Mouse (Mus musculus): ENCODE measurements at regions not wholly inside any gene's neighbourhood (a gene's known extent, or its start where the extent isn't known, plus 50 kb on each side); places are given as distances from the start of the nearest gene placed in this dataset.
"Not testable (repeated sequence)": the region's sequence is repeated elsewhere in the genome, so short reads cannot be mapped to it uniquely, and the experiment has no call there.

- Histone ChIP-seq H3K27ac (ENCODE audit: insufficient read depth, low read depth, low read length, poor library complexity, severe bottlenecking) (no peak overlapping the region), H3K4me1 (ENCODE audit: control insufficient read depth in 2 of 2, insufficient read depth in 2 of 2, low read length in 2 of 2, poor library complexity in 1 of 2) (peaks cover 4 to 12% of the 10 kb centered on the region in 2 experiments; a peak in 3 of 4 replicates), H3K9me3 (ENCODE audit: control insufficient read depth, insufficient read depth, low read depth, low read length) (no peaks in the 10 kb centered on the region), H3K4me3 (ENCODE audit: insufficient read depth in 1 of 2, low read depth in 1 of 2, low read length in 2 of 2, poor library complexity in 1 of 2, severe bottlenecking in 1 of 2) (peak overlapping the region in 1 of 2 experiments; percentile 35; a peak in 1 of 4 replicates), H3K9ac (ENCODE audit: insufficient read depth, low read depth, low read length, poor library complexity, severe bottlenecking) (no peak overlapping the region), H3K36me3 (ENCODE audit: control insufficient read depth, insufficient read depth, low read length, poor library complexity, severe bottlenecking) (no peaks in the 10 kb centered on the region)
- in situ Hi-C loops (cut with MboI; ENCODE audit: low sequenced_read_pairs in 2 of 2, unreplicated experiment in 2 of 2): no loop called here
- peak; percentile 70 for DNase-seq (ENCODE audit: low read depth, low spot score)
- no peak for TF ChIP-seq ZC3H11A (IDR thresholded peaks at IDR 0.05; ENCODE audit: borderline replicate concordance, low read depth, low read length)
- peak; percentile 34; the same call in 1 of the 2 replicates for TF ChIP-seq CHD2 (IDR thresholded peaks at IDR 0.05; ENCODE audit: low read depth, low read length)
- TF ChIP-seq MAFK (IDR thresholded peaks at IDR 0.05; ENCODE audit: insufficient read depth, low read depth, low read length): peak; percentile 81
- TF ChIP-seq HCFC1 (IDR thresholded peaks at IDR 0.05; ENCODE audit: borderline replicate concordance, insufficient read depth, low read length): no peak
- TF ChIP-seq ZNF384 (IDR thresholded peaks at IDR 0.05; ENCODE audit: low read depth, low read length): no peak
These were observed 204.1 kb upstream of the Zfp804a start for GRCm38 (mm10) chr2:81848836-81849410.

GRCm38 (mm10) chr2:81849927-81850326, 203.1 kb upstream of the Zfp804a start:
- H3K4me1 ChIP-seq (ENCODE audit: control insufficient read depth in 2 of 2, insufficient read depth in 2 of 2, low read length in 2 of 2, poor library complexity in 1 of 2): peaks cover 4 to 12% of the 10 kb centered on the region in 2 experiments; a peak in 3 of 4 replicates

GRCm38 (mm10) chr2:81885438-81885837, 167.6 kb upstream of the Zfp804a start:
- no peak overlapping the region for H3K4me3 ChIP-seq (ENCODE audit: insufficient read depth in 1 of 2, low read depth in 1 of 2, low read length in 2 of 2, poor library complexity in 1 of 2, severe bottlenecking in 1 of 2)
- no peak for DNase-seq (ENCODE audit: low read depth, low spot score)

More at GRCm38 (mm10) chr2:81849927-81850326, 203.1 kb upstream of the Zfp804a start:
- in situ Hi-C loops (cut with MboI; ENCODE audit: low sequenced_read_pairs in 2 of 2, unreplicated experiment in 2 of 2): no loop called here
- Histone ChIP-seq H3K9ac (ENCODE audit: insufficient read depth, low read depth, low read length, poor library complexity, severe bottlenecking) (no peak overlapping the region), H3K4me3 (ENCODE audit: insufficient read depth in 1 of 2, low read depth in 1 of 2, low read length in 2 of 2, poor library complexity in 1 of 2, severe bottlenecking in 1 of 2) (no peak overlapping the region), H3K36me3 (ENCODE audit: control insufficient read depth, insufficient read depth, low read length, poor library complexity, severe bottlenecking) (no peaks in the 10 kb centered on the region), H3K9me3 (ENCODE audit: control insufficient read depth, insufficient read depth, low read depth, low read length) (no peaks in the 10 kb centered on the region), H3K27ac (ENCODE audit: insufficient read depth, low read depth, low read length, poor library complexity, severe bottlenecking) (peak overlapping the region; percentile 40; the same call in 1 of the 2 replicates)
- peak; percentile 2 for DNase-seq (ENCODE audit: low read depth, low spot score)
- TF ChIP-seq ZNF384 (IDR thresholded peaks at IDR 0.05; ENCODE audit: low read depth, low read length) (peak; percentile 80; the same call in 1 of the 2 replicates), ZC3H11A (IDR thresholded peaks at IDR 0.05; ENCODE audit: borderline replicate concordance, low read depth, low read length) (no peak)

GRCm38 (mm10) chr2:81892570-81892969, 160.5 kb upstream of the Zfp804a start:
- H3K9ac ChIP-seq (ENCODE audit: insufficient read depth, low read depth, low read length, poor library complexity, severe bottlenecking); H3K4me3 ChIP-seq (ENCODE audit: insufficient read depth in 1 of 2, low read depth in 1 of 2, low read length in 2 of 2, poor library complexity in 1 of 2, severe bottlenecking in 1 of 2); H3K9me3 ChIP-seq (ENCODE audit: control insufficient read depth, insufficient read depth, low read depth, low read length); H3K27ac ChIP-seq (ENCODE audit: insufficient read depth, low read depth, low read length, poor library complexity, severe bottlenecking); H3K36me3 ChIP-seq (ENCODE audit: control insufficient read depth, insufficient read depth, low read length, poor library complexity, severe bottlenecking); H3K4me1 ChIP-seq (ENCODE audit: control insufficient read depth in 2 of 2, insufficient read depth in 2 of 2, low read length in 2 of 2, poor library complexity in 1 of 2); in situ Hi-C loops (cut with MboI; ENCODE audit: low sequenced_read_pairs in 2 of 2, unreplicated experiment in 2 of 2); DNase-seq (ENCODE audit: low read depth, low spot score): not testable (repeated sequence)

More at GRCm38 (mm10) chr2:81885438-81885837, 167.6 kb upstream of the Zfp804a start:
- Histone ChIP-seq H3K9ac (ENCODE audit: insufficient read depth, low read depth, low read length, poor library complexity, severe bottlenecking) (no peak overlapping the region), H3K4me1 (ENCODE audit: control insufficient read depth in 2 of 2, insufficient read depth in 2 of 2, low read length in 2 of 2, poor library complexity in 1 of 2) (no peaks in the 10 kb centered on the region), H3K27ac (ENCODE audit: insufficient read depth, low read depth, low read length, poor library complexity, severe bottlenecking) (no peak overlapping the region), H3K36me3 (ENCODE audit: control insufficient read depth, insufficient read depth, low read length, poor library complexity, severe bottlenecking) (no peaks in the 10 kb centered on the region), H3K9me3 (ENCODE audit: control insufficient read depth, insufficient read depth, low read depth, low read length) (no peaks in the 10 kb centered on the region)
- TF ChIP-seq ZNF384 (IDR thresholded peaks at IDR 0.05; ENCODE audit: low read depth, low read length) (no peak), HCFC1 (IDR thresholded peaks at IDR 0.05; ENCODE audit: borderline replicate concordance, insufficient read depth, low read length) (no peak), ZC3H11A (IDR thresholded peaks at IDR 0.05; ENCODE audit: borderline replicate concordance, low read depth, low read length) (no peak), CHD2 (IDR thresholded peaks at IDR 0.05; ENCODE audit: low read depth, low read length) (no peak), MAFK (IDR thresholded peaks at IDR 0.05; ENCODE audit: insufficient read depth, low read depth, low read length) (no peak)
- in situ Hi-C loops (cut with MboI; ENCODE audit: low sequenced_read_pairs in 2 of 2, unreplicated experiment in 2 of 2): no loop called here

- DNase-seq (ENCODE audit: low read depth, low spot score): no peak
- in situ Hi-C loops (cut with MboI; ENCODE audit: low sequenced_read_pairs in 2 of 2, unreplicated experiment in 2 of 2): no loop called here
- TF ChIP-seq HCFC1 (IDR thresholded peaks at IDR 0.05; ENCODE audit: borderline replicate concordance, insufficient read depth, low read length): no peak
- TF ChIP-seq ZC3H11A (IDR thresholded peaks at IDR 0.05; ENCODE audit: borderline replicate concordance, low read depth, low read length): no peak
- no peak for TF ChIP-seq ZNF384 (IDR thresholded peaks at IDR 0.05; ENCODE audit: low read depth, low read length)
- TF ChIP-seq CHD2 (IDR thresholded peaks at IDR 0.05; ENCODE audit: low read depth, low read length): no peak
- no peak for TF ChIP-seq MAFK (IDR thresholded peaks at IDR 0.05; ENCODE audit: insufficient read depth, low read depth, low read length)
- no peaks in the 10 kb centered on the region for H3K36me3 ChIP-seq (ENCODE audit: control insufficient read depth, insufficient read depth, low read length, poor library complexity, severe bottlenecking)
- H3K27ac ChIP-seq (ENCODE audit: insufficient read depth, low read depth, low read length, poor library complexity, severe bottlenecking): no peak overlapping the region
- H3K9me3 ChIP-seq (ENCODE audit: control insufficient read depth, insufficient read depth, low read depth, low read length): no peaks in the 10 kb centered on the region
- no peak overlapping the region for H3K4me3 ChIP-seq (ENCODE audit: insufficient read depth in 1 of 2, low read depth in 1 of 2, low read length in 2 of 2, poor library complexity in 1 of 2, severe bottlenecking in 1 of 2)
- no peak overlapping the region for H3K9ac ChIP-seq (ENCODE audit: insufficient read depth, low read depth, low read length, poor library complexity, severe bottlenecking)
- H3K4me1 ChIP-seq (ENCODE audit: control insufficient read depth in 2 of 2, insufficient read depth in 2 of 2, low read length in 2 of 2, poor library complexity in 1 of 2): peaks cover 0 to 1% of the 10 kb centered on the region in 2 experiments; a peak in 1 of 4 replicates
These were observed 113.7 kb upstream of the Zfp804a start for GRCm38 (mm10) chr2:81939360-81939759.

All from ES-E14 (cell line).